Mouse (Mus musculus) heart, adult 2 months (tissue): ENCODE data around the gene Aplnr. TPM values are rescaled to one million over a fixed set of nuclear protein-coding genes. Genes with fewer than 3 reads are reported as not detected.

Source experiments
- DNase-seq, 2 experiments: peaks; one replicate each; pipeline ENCODE4 v3.0.0; 2021
- H3K27ac ChIP-seq: fragments of 200-600 bp; 2 replicates; pipeline ENCODE4 v1.8.1; 2022
- H3K27me3 ChIP-seq: fragments of 200-500 bp; 2 replicates; pipeline ENCODE4 v1.6.1; 2012; ENCODE audit warnings: mild to moderate bottlenecking, low read length, inconsistent platforms, mixed read lengths; ENCODE audit not compliant: control insufficient read depth, insufficient read depth
- H3K36me3 ChIP-seq: fragments of 200-500 bp; 2 replicates; pipeline ENCODE4 v1.6.1; 2012; ENCODE audit warnings: low read length, inconsistent platforms; ENCODE audit not compliant: control insufficient read depth, insufficient read depth
- H3K4me1 ChIP-seq: fragments of 200-500 bp; 2 replicates; pipeline ENCODE4 v1.6.1; 2011; ENCODE audit warnings: low read length; ENCODE audit not compliant: control insufficient read depth, insufficient read depth
- H3K4me3 ChIP-seq: fragments of 200-600 bp; 2 replicates; pipeline ENCODE4 v1.8.1; 2022
- H3K79me2 ChIP-seq: fragments of 200-500 bp; replicated peaks from 2 replicates; pipeline ENCODE4 v1.6.1; 2012; ENCODE audit warnings: mild to moderate bottlenecking, inconsistent platforms, low read length, moderate library complexity, mixed read lengths; ENCODE audit not compliant: control insufficient read depth, insufficient read depth
- H3K9ac ChIP-seq: fragments of 200-500 bp; 2 replicates; pipeline ENCODE4 v1.6.1; 2012; ENCODE audit warnings: low read depth, mild to moderate bottlenecking, control low read depth, inconsistent platforms, low read length, mixed read lengths
- CTCF ChIP-seq: fragments of 200-600 bp; IDR thresholded peaks from 2 replicates; pipeline ENCODE4 v1.8.1; 2022; ENCODE audit warnings: antibody characterized with exemption, mild to moderate bottlenecking, moderate library complexity
- EP300 ChIP-seq: fragments of 200-500 bp; IDR thresholded peaks from 2 replicates; pipeline ENCODE4 v1.6.1; 2011; ENCODE audit warnings: low read depth, low read length, control low read depth; ENCODE audit not compliant: insufficient read depth
- POLR2A ChIP-seq: fragments of 200-500 bp; IDR thresholded peaks from 2 replicates; pipeline ENCODE4 v1.6.1; 2011; ENCODE audit warnings: mild to moderate bottlenecking, low read depth, low read length, control low read depth; ENCODE audit not compliant: insufficient read depth
- WGBS: fragments of 180-500 bp; shearing (Covaris S2); methylation state at CpG from one replicate; pipeline ENCODE4 v1.1.7; 2018; 5-methylcytosine and 5-hydroxymethylcytosine counted together
- intact Hi-C: fragments of 180-260 bp; cut with DNase I; formaldehyde crosslinking; loops from one replicate; pipeline ENCODE4 v1.15.1; 2025
- polyA plus RNA-seq: library from polyadenylated mRNA; depleted of rRNA; stranded (reverse); fragments of >200 nt; gene quantifications from 2 replicates; pipeline ENCODE4 v1.2.3, GENCODE M21; 2012
- total RNA-seq, 2 experiments: library from RNA; stranded (reverse); gene quantifications; 2 replicates each; pipeline ENCODE4 v1.2.3; 2021

Gene Aplnr
- total and polyA plus RNA-seq, 3 experiments = 20.5 to 35.3 (median 21.4) TPM

GRCm38 (mm10) chr2:85139393-85139792 lies 3.4 kb downstream of the Aplnr start:
- intact Hi-C loops = no loop called here
- 24% methylated on average over 4 of the region's 4 CpGs for WGBS
- Histone ChIP-seq H3K36me3 (no peaks in the 10 kb centered on the region; the same call in 1 of the 2 replicates), H3K79me2 (no peaks in the 10 kb centered on the region; the same call in 1 of the 2 replicates), H3K27me3 (no peaks in the 10 kb centered on the region), H3K9ac (peak overlapping the region; percentile 69), H3K27ac (peak overlapping the region; percentile 90), H3K4me3 (peak overlapping the region; percentile 57), H3K4me1 (peaks cover 5% of the 10 kb centered on the region)
- DNase-seq = no peak
- TF ChIP-seq EP300 (no peak), POLR2A (no peak), CTCF (no peak)

DNA sequence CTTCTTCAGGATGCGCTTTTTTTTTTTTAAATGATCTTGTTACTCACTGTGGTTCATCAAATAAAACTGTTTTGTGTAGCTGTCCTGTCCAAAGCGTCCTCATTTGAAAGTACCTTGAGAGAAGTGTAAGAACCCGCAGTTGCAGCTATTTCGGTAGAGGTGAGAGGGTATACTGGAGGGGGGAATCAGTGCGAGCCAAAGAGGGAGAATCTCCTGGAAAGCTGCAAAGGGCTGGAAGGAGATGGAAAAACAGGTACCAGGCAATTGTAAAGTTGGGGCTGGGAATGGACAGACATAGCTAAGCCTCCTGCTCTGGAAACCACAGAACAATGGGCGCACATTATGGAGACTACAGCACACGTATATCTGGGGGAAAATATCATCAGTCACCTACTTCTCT lies 3.8 kb downstream of the Aplnr start:
- Histone ChIP-seq H3K4me3 (peak overlapping the region; percentile 57), H3K9ac (peak overlapping the region; percentile 69), H3K79me2 (no peaks in the 10 kb centered on the region; the same call in 1 of the 2 replicates), H3K27me3 (no peaks in the 10 kb centered on the region), H3K27ac (peak overlapping the region; percentile 90), H3K4me1 (peaks cover 5% of the 10 kb centered on the region), H3K36me3 (no peaks in the 10 kb centered on the region; the same call in 1 of the 2 replicates)
- TF ChIP-seq CTCF = no peak
- no peak for TF ChIP-seq POLR2A
- no peak for TF ChIP-seq EP300
- DNase-seq = no peak
- WGBS = 45% methylated on average over 7 of the region's 7 CpGs
- intact Hi-C loops = loop anchor here (2.0 kb wide), 1 partner anchor 27 kb away; no protein-coding TSS in a partner anchor

- Histone ChIP-seq H3K27ac (peak overlapping the region; percentile 90), H3K79me2 (no peaks in the 10 kb centered on the region; the same call in 1 of the 2 replicates), H3K27me3 (no peaks in the 10 kb centered on the region), H3K9ac (0 out of 2 replicates have a peak overlapping the region, but pooled peaks have one; percentile 28), H3K4me1 (peaks cover 6% of the 10 kb centered on the region), H3K4me3 (peak overlapping the region; percentile 57; the same call in 1 of the 2 replicates), H3K36me3 (no peaks in the 10 kb centered on the region; the same call in 1 of the 2 replicates)
- no peak for DNase-seq
- intact Hi-C loops = loop anchor here (2.0 kb wide), 1 partner anchor 26 kb away; no protein-coding TSS in a partner anchor
- TF ChIP-seq POLR2A (no peak), CTCF (no peak), EP300 (no peak)
Observed at GRCm38 (mm10) chr2:85140833-85141232, 4.8 kb downstream of the Aplnr start.

GRCm38 (mm10) chr2:85144908-85145307 lies 8.9 kb downstream of the Aplnr start:
- Histone ChIP-seq H3K4me1 (peaks cover 4% of the 10 kb centered on the region), H3K27ac (no peak overlapping the region), H3K36me3 (no peaks in the 10 kb centered on the region; the same call in 1 of the 2 replicates), H3K9ac (no peak overlapping the region), H3K27me3 (no peaks in the 10 kb centered on the region), H3K79me2 (no peaks in the 10 kb centered on the region; the same call in 1 of the 2 replicates), H3K4me3 (no peak overlapping the region)
- intact Hi-C loops = no loop called here
- no peak for TF ChIP-seq POLR2A
- TF ChIP-seq EP300 = no peak
- no peak for TF ChIP-seq CTCF
- no peak for DNase-seq
- WGBS = 84% methylated on average over 2 of the region's 2 CpGs

- Histone ChIP-seq H3K27ac (no peak overlapping the region; the same call in 1 of the 2 replicates), H3K4me3 (no peak overlapping the region), H3K9ac (no peak overlapping the region), H3K79me2 (no peaks in the 10 kb centered on the region; the same call in 1 of the 2 replicates), H3K4me1 (peaks cover 4% of the 10 kb centered on the region), H3K27me3 (no peaks in the 10 kb centered on the region), H3K36me3 (no peaks in the 10 kb centered on the region; the same call in 1 of the 2 replicates)
- 21% methylated on average over 3 of the region's 3 CpGs for WGBS
- TF ChIP-seq POLR2A = no peak
- no peak for TF ChIP-seq CTCF
- TF ChIP-seq EP300 = no peak
- intact Hi-C loops = no loop called here
- no peak for DNase-seq
Observed at GRCm38 (mm10) chr2:85145346-85145745, 9.3 kb downstream of the Aplnr start.

DNA sequence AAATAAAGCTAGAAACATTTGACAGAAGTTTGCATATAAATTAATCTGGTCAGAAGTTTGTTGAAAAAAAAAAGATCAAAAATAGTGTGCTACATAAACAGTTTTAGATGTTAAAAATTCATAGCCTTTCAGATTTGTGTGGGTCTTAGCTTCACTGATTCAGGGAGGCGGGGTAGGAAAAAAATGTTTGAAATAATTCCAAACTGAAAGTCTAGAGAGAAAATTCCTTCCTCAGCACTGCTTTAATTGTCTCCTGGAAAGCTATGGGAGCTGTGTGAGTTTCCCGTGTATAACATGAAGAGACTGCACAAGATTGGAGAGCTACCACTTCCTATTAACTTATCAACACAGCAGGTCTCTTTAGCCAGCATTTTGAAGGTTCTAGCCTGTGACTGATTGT lies 11.5 kb downstream of the Aplnr start:
- 70% methylated on average over 2 of the region's 2 CpGs for WGBS

More for the DNA sequence above, 11.5 kb downstream of the Aplnr start:
- Histone ChIP-seq H3K27ac (no peak overlapping the region), H3K4me1 (peaks cover 2% of the 10 kb centered on the region; the same call in 1 of the 2 replicates), H3K79me2 (no peaks in the 10 kb centered on the region), H3K36me3 (no peaks in the 10 kb centered on the region), H3K4me3 (no peak overlapping the region), H3K27me3 (no peaks in the 10 kb centered on the region), H3K9ac (no peak overlapping the region)
- TF ChIP-seq EP300 (no peak), CTCF (no peak), POLR2A (no peak)
- intact Hi-C loops = no loop called here
- DNase-seq = no peak
